Mouse (Mus musculus) retina, postnatal 1 day (tissue): ENCODE data around the gene Ell.
"Not testable (repeated sequence)": the region's sequence is repeated elsewhere in the genome, so short reads cannot be mapped to it uniquely, and the experiment has no call there.

Experiments
- DNase-seq: peaks from one replicate; pipeline ENCODE4 v3.0.0-alpha.2; 2012

Ell gene

GRCm38 (mm10) chr8:70570360-70570759 lies 31.1 kb downstream of the Ell start:
- no peak for DNase-seq

DNA sequence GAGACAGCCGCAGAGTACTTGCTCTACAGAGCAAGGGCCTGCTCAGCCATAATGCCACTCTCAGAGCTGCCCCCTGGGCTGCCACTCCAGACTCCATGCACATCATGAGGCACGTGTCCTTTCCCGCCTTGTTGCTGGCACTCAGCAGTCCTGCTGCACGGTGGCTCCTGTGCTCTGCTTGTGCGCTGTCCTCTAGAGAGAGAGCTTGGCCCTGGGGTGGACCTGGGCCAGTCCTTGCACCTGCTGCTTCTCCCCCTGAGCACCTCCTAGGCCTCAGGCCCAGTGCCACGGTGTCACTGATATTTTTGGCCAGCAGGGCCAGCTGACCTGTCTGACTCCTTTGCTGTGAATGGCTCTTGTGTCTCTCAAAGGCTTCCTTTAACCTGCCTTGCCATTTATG lies 31.7 kb downstream of the Ell start:
- no peak for DNase-seq

- no peak for DNase-seq
Observed at GRCm38 (mm10) chr8:70574302-70574701, 35.0 kb downstream of the Ell start.

GRCm38 (mm10) chr8:70574915-70575314 lies 35.7 kb downstream of the Ell start:
- no peak for DNase-seq

GRCm38 (mm10) chr8:70577207-70577606 lies 38.0 kb downstream of the Ell start:
- no peak for DNase-seq

DNA sequence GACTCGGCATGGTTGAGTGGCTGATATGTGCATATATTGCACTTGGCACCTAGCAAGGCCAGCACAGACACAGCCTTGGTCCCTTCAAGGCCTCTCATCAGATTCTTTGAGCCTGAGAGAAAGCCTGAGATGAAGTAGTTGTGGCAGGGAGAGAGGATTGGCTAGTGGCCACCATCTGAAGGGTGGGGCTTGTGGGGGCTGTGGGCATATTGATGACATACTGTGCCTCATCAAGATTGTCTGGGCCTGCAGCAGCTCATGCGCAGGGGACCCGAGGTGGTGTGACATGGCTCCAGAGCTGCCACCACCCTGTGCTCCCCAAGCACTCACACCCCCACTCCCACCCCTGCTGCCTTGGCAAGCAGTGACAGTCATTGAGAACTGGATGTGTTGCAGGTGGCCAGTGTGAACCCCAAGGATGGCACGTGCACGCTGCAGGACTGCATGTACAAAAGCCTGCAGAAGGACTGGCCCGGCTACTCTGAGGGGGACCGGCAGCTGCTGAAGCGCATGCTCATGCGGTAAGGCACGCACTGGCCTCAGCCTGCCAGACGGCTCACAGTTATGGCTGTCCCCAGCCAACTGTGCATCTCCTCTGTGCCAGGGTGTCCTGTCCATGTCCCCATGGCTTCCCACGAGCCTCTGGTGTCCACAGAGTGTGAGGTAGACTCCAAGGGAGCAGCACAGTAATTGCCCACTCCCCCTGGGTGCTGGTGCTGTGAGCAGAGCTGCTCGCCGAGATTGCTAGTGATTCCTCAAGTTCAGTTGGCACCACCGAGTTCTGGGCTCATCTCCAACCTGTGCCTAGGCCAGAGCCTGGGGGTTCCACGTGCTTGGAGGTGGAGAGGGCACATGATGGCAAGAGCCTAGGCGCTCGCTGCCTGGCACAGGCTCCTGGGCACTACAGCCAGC lies 44.5 kb downstream of the Ell start:
- DNase-seq: no peak

DNA sequence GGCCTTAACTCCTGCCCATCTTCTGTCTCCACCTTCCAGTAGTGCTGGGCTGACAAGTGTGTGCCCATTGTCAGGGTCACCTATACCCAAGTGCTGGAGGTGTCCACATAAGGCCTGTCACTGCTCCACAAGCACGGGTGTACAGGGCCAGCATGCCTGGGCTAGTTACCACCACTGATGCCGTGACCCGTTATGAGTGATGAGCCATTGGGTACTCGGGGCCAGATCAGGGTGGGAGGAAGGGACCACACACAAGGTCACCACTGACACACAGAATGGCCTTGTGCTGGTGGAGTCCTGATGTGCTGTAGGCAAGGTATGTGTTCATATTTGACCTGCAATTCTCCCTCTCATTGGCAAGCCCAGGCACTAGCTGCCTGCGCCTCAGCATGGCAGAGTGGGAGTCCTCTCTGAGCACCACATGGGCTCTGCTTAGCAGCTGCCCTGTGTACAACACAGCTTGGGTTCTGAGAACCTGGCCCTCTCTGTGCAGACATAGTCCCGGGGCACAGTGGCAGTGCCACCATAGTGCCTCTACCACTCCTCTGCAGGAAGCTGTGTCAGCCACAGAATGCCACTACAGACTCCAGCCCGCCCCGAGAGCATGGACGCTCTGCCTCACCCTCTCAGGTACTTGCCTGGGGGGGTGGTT lies 45.5 kb downstream of the Ell start:
- DNase-seq: no peak

GRCm38 (mm10) chr8:70585258-70585652 lies 46.0 kb downstream of the Ell start:
- DNase-seq: peak; percentile 69

- DNase-seq: not testable (repeated sequence)
Observed at GRCm38 (mm10) chr8:70587955-70588354, 48.7 kb downstream of the Ell start.

GRCm38 (mm10) chr8:70591569-70591968 lies 52.3 kb downstream of the Ell start:
- DNase-seq: no peak

DNA sequence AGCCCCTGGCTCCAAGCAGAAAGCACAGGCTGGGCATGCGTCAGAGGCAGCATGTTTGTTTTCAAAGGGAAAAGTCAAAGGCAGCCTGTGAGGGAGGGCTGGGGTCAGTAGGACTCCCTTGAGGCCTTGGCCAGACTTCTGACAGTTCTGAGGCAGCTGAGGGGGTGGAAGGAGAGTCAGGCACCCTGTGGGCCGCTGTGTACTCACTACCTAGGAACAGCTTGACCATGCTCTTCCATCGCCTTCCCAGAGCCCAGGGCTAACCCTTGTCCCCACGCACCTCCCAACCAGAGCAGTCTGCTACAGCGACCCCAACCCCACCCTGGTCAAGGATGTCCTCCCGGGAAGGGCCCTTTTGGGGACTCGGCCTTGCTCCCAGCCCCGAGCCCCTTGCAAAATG lies 53.9 kb downstream of the Ell start:
- no peak for DNase-seq

- DNase-seq: peak; percentile 90
Observed at GRCm38 (mm10) chr8:70593961-70594609, 54.8 kb downstream of the Ell start, which contains the start of gene Isyna1. Gene Isyna1, plus strand, starts transcription at chr8:70594373.

DNA sequence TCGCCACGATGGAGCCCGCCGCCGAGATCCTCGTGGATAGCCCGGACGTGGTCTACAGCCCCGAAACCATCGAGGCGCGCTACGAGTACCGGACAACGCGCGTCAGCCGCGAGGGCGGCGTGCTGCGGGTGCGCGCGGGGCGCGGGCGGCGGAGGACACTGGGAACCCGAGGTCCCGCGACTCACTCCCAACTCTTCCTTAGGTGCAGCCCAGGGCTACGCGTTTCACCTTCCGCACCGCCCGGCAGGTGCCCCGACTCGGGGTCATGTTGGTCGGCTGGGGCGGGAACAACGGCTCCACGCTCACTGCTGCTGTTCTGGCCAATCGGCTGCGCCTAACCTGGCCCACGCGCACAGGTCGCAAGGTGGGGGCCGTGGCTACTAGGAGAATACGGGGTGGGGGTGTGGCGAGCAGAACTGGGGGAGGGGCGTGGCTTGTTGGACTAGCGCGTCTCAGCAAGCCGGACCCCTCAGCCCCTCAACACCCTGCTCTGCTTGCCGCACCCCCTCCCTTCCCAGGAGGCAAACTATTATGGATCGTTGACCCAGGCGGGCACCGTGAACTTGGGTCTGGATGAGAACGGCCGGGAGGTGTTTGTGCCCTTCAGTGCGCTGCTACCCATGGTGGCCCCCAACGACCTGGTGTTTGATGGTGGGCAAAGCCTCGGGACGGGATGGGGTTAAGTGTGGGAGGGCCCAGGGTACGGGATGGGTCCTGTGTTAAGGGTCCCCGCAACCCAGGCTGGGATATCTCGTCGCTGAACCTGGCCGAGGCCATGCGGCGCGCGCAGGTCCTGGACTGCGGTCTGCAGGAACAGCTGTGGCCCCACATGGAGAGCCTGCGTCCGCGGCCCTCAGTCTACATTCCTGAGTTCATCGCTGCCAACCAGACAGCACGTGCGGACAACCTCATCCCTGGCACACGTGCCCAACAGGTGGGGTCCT lies 55.6 kb downstream of the Ell start:
- DNase-seq: peak; percentile 63

DNA sequence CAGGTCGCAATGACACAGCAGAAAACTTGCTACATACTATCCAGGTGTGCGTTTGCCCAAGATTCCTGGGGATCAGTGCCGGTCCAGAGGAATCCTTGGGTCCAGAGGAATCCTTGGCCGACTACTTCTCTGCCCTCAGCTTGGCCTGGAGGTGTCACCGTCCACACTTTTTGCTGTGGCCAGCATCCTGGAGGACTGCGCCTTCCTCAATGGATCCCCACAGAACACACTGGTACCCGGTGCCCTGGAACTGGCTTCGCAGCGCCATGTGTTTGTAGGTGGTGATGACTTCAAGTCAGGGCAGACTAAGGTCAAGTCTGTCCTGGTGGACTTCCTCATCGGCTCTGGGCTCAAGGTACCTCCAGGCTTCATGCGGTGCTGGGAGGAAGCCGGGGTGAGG lies 56.6 kb downstream of the Ell start:
- no peak for DNase-seq

- no peak for DNase-seq
Observed at GRCm38 (mm10) chr8:70596216-70596615, 57.0 kb downstream of the Ell start.

DNA sequence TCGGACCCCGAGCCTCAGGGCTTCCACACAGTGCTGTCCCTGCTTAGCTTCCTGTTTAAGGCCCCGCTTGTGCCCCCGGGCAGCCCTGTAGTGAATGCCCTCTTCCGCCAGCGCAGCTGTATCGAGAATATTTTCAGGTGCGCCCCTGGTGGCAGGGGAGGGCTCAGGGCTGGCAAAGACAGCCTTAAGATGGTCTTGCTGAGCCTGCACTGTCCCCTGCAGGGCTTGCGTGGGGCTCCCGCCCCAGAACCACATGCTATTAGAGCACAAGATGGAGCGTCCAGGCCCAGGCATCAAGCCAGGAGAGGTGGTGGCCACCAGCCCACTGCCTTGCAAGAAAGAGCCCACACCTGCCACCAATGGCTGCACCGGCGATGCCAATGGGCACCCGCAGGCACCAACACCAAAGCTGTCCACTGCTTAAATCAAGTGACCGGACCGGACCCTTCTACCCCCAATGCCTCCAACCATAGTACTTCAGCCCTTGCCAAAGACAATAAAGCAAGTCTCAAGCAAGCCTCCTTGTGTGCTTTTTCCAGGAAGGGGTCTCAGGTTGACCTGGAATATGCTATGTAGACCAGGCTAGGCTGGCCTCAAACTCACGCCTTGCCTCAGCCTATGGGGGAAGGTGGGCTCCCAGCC lies 57.6 kb downstream of the Ell start:
- DNase-seq: peak; percentile 53

DNA sequence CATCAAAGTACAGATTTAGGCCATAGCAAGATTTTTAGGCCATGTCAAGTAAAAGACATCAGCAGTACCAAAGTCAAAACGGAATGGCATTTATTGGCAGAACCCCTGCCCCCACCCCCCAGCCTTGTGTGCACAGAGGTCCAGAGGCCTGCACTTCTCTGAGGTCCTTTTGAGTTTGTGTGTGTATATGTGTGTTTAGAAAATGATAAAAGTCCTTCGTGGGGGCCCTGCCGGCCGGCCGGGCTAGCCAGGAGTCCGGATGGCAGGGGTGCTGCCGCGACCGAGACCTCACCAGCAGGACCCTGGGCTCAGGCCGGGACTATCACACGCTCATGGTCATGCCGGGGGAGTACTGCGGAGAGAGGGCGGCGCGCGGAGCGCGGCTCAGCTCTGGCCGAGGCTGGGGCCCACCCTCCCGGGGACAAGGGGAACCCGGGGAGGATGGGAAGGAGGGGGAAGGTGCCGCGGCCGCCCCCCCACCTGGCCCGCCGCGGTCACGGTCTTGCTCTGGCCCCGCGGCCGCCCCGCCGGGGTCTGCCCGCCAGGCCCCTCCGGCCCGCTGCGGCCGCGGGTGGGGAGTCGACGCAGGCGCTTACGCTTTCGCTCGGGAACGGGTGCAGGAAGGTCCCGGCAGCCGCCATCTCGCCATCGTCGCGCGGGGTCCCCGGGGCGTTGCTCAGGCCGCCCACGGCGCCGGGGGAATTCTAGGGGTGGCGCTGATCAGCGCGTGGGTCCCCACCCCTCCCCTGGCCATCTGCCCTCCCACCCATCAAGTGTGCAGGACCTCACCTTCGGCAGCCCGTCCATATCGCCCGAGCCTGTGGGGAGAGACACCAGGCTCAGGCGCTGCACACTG lies 58.4 kb downstream of the Ell start:
- no peak for DNase-seq

DNA sequence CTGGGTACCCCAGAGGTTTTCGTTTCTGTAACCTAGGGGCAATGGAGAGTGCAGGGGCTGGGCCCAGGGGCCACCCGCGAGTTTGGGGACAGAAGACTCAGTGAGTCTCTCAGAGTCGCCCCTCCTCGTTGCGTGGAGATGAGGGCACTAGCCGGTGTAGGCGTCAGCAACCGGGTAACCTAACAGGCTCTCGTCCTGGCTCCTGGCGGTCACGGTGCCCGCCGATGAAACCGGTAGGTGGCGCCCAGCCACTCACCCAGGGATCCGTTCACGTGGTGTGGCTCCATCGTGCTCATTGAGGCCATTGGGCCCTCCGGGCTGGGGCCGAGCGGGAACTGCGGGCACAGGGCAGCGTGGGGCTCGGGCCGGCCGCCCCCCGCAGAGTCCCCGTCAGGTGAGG lies 59.0 kb downstream of the Ell start:
- peak; percentile 91 for DNase-seq

DNA sequence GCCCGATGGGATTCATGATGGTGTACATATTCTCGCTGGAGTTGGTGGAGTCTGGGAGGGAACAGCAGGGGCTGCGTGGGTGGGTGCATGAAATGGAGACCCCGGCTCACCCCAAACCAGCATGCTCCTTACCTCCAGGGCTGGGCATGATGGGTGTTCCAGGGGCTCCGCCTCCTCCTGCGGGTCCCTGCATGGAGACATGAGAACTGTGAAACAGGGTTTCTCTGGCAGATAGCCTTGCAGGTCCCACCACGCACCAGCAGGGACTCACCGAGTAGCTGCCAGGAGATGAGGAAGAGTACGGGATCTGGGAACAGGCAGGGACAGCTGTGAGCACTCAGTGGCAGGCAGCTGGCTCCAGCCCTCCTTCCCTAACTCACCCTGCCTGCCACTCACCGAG lies 59.5 kb downstream of the Ell start:
- no peak for DNase-seq

- DNase-seq: no peak
Observed at GRCm38 (mm10) chr8:70599507-70600290, 60.4 kb downstream of the Ell start.
